Mouse (Mus musculus) bone marrow, adult 2 months (tissue): ENCODE measurements at regions not wholly inside any gene's neighbourhood (a gene's known extent, or its start where the extent isn't known, plus 50 kb on each side); places are given as distances from the start of the nearest gene placed in this dataset.

Experiments
- CTCF ChIP-seq: fragments of 200-500 bp; IDR thresholded peaks from 2 replicates; pipeline ENCODE4 v1.5.1; 2011; ENCODE audit warnings: low read length, control low read depth; ENCODE audit not compliant: control insufficient read depth, insufficient read depth
- POLR2A ChIP-seq: fragments of 200-500 bp; IDR thresholded peaks from 2 replicates; pipeline ENCODE4 v1.6.1; 2011; ENCODE audit warnings: low read depth, mild to moderate bottlenecking, control low read depth, low read length, borderline replicate concordance; ENCODE audit not compliant: control insufficient read depth

DNA sequence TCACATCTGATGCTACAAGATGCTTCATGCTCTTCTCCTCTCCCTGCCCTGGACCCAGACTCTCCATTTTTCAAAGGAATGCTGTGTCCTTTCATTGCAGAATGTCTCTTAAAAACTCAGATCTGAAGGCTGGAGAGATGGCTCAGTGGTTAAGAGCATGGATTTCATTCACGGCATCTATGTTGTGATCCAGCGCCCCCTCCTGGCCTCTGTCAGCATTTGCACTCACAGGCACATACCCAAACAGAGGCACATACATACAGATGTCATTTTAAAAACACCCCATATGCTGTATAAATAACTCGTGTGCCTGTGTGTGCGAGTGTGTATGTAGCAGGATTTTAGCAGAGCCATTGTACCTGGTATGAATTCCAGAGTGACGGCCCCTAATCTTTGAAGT, 73.8 kb upstream of the Slc22a12 start:
- TF ChIP-seq CTCF (no peak), POLR2A (no peak)
